Mouse (Mus musculus): ENCODE data around the gene Iqgap2. TPM values are rescaled to one million over a fixed set of nuclear protein-coding genes. Genes with fewer than 3 reads are reported as not detected.

Gene Iqgap2
- polyA plus RNA-seq, 1 experiment: 12.5 TPM

GRCm38 (mm10) chr13:95832712-95833111 lies 59.0 kb downstream of the Iqgap2 start:
- 76% methylated on average over 3 of the region's 3 CpGs for WGBS
- no peak for TF ChIP-seq POLR2A (IDR thresholded peaks at IDR 0.05; ENCODE audit: low read depth, low read length)
- TF ChIP-seq CTCF (conservative IDR thresholded peaks at IDR 0.05; ENCODE audit: insufficient read depth, insufficient read length, low read depth, low read length): no peak
- DNase-seq: no peak
- no peaks in the 10 kb centered on the region for H3K27me3 ChIP-seq (replicated peaks; ENCODE audit: control insufficient read depth, insufficient read depth, low read length)
- H3K4me3 ChIP-seq (ENCODE audit: insufficient read depth, low read depth, low read length): no peak overlapping the region
- H3K36me3 ChIP-seq (ENCODE audit: control insufficient read depth, insufficient read depth, low read length): no peaks in the 10 kb centered on the region
- H3K4me1 ChIP-seq (ENCODE audit: control insufficient read depth, insufficient read depth, low read length): peaks cover 9% of the 10 kb centered on the region
- no peak overlapping the region for H3K27ac ChIP-seq (ENCODE audit: insufficient read depth, low read depth, low read length)

GRCm38 (mm10) chr13:95831760-95832159 lies 60.0 kb downstream of the Iqgap2 start:
- no peak overlapping the region for H3K4me3 ChIP-seq (ENCODE audit: insufficient read depth, low read depth, low read length)
- TF ChIP-seq POLR2A (IDR thresholded peaks at IDR 0.05; ENCODE audit: low read depth, low read length): no peak
- no peak for TF ChIP-seq CTCF (conservative IDR thresholded peaks at IDR 0.05; ENCODE audit: insufficient read depth, insufficient read length, low read depth, low read length)
- H3K27ac ChIP-seq (ENCODE audit: insufficient read depth, low read depth, low read length): no peak overlapping the region
- H3K27me3 ChIP-seq (replicated peaks; ENCODE audit: control insufficient read depth, insufficient read depth, low read length): no peaks in the 10 kb centered on the region
- H3K4me1 ChIP-seq (ENCODE audit: control insufficient read depth, insufficient read depth, low read length): peaks cover 7% of the 10 kb centered on the region
- H3K36me3 ChIP-seq (ENCODE audit: control insufficient read depth, insufficient read depth, low read length): no peaks in the 10 kb centered on the region
- peak; percentile 26 for DNase-seq

- WGBS: 89% methylated on average over 7 of the region's 7 CpGs
- TF ChIP-seq POLR2A (IDR thresholded peaks at IDR 0.05; ENCODE audit: low read depth, low read length): no peak
- TF ChIP-seq CTCF (conservative IDR thresholded peaks at IDR 0.05; ENCODE audit: insufficient read depth, insufficient read length, low read depth, low read length): no peak
- no peak for DNase-seq
Observed at GRCm38 (mm10) chr13:95829431-95830171, 62.1 kb downstream of the Iqgap2 start.

DNA sequence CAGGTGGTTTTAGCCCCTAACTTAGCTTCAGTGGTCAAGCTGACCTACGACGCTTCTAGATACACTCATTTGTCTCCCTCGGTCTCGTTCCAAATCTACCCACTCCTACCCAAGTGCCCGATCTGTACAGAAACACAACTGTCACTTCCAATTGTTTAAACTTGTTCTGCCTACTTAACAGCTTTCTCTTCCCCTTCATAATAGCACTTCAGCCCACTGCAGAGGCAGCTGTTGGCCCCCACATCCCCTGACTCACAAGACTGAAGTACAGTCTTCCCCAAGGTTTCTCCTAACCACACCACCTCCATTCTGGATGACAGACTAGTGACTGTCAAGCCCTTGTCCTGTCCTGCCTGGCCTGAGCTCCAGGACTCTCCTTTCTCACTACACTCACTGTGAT lies 63.1 kb downstream of the Iqgap2 start:
- Histone ChIP-seq H3K36me3 (ENCODE audit: control insufficient read depth, insufficient read depth, low read length) (no peaks in the 10 kb centered on the region), H3K27me3 (replicated peaks; ENCODE audit: control insufficient read depth, insufficient read depth, low read length) (no peaks in the 10 kb centered on the region), H3K4me3 (ENCODE audit: insufficient read depth, low read depth, low read length) (no peak overlapping the region), H3K4me1 (ENCODE audit: control insufficient read depth, insufficient read depth, low read length) (peaks cover 7% of the 10 kb centered on the region; the same call in 1 of the 2 replicates), H3K27ac (ENCODE audit: insufficient read depth, low read depth, low read length) (no peak overlapping the region)
- TF ChIP-seq POLR2A (IDR thresholded peaks at IDR 0.05; ENCODE audit: low read depth, low read length) (no peak), CTCF (conservative IDR thresholded peaks at IDR 0.05; ENCODE audit: insufficient read depth, insufficient read length, low read depth, low read length) (no peak)
- DNase-seq: no peak
- 89% methylated on average over 5 of the region's 5 CpGs for WGBS

More at GRCm38 (mm10) chr13:95829431-95830171, 62.1 kb downstream of the Iqgap2 start:
- H3K4me3 ChIP-seq (ENCODE audit: insufficient read depth, low read depth, low read length): no peak overlapping the region
- no peak overlapping the region for H3K27ac ChIP-seq (ENCODE audit: insufficient read depth, low read depth, low read length)
- no peaks in the 10 kb centered on the region for H3K36me3 ChIP-seq (ENCODE audit: control insufficient read depth, insufficient read depth, low read length)
- H3K27me3 ChIP-seq (replicated peaks; ENCODE audit: control insufficient read depth, insufficient read depth, low read length): no peaks in the 10 kb centered on the region
- peaks cover 7% of the 10 kb centered on the region; the same call in 1 of the 2 replicates for H3K4me1 ChIP-seq (ENCODE audit: control insufficient read depth, insufficient read depth, low read length)

DNA sequence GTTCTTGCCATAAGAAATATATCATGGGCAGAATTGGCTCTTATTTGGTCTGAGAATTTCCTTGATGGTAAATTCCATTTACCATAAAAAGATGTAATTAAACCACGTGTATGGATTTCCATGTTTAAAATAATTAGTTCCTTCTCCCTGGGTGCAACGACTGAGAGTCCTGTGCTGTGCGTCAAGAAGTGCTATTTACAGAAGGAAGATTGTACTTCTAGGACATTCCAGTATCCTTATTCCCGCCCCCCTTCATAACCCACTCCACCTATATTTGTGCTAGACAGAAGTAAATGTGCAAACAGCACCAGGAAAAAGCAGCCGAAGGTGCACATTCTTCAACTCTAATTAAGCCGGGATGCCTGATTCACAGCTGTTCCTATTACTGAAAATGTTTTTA lies 65.5 kb downstream of the Iqgap2 start:
- H3K4me3 ChIP-seq (ENCODE audit: insufficient read depth, low read depth, low read length): no peak overlapping the region

DNA sequence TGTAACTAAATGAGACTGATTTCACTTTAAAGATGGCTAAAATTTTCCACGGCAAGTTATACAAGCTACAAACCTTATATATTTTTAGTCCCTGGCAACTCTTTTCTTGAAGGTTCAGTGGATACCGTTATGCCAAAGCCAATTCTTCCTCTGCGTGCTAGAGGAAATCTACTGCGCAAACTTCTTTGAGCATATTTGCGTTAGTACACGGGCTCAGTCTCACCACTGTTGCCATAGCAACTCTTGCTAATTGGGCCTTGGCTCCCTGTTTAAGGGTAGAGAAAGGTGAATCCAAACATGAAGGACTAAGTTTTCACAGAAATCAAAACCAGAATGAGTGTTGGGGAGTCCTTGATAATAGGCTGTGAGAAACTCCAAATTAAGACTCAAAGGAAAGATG lies 68.8 kb downstream of the Iqgap2 start:
- H3K27me3 ChIP-seq (replicated peaks; ENCODE audit: control insufficient read depth, insufficient read depth, low read length): no peaks in the 10 kb centered on the region
- DNase-seq: no peak
- WGBS: 90% methylated on average over 6 of the region's 6 CpGs
- no peak overlapping the region for H3K4me3 ChIP-seq (ENCODE audit: insufficient read depth, low read depth, low read length)
- H3K36me3 ChIP-seq (ENCODE audit: control insufficient read depth, insufficient read depth, low read length): no peaks in the 10 kb centered on the region
- TF ChIP-seq CTCF (conservative IDR thresholded peaks at IDR 0.05; ENCODE audit: insufficient read depth, insufficient read length, low read depth, low read length): no peak
- TF ChIP-seq POLR2A (IDR thresholded peaks at IDR 0.05; ENCODE audit: low read depth, low read length): no peak
- no peaks in the 10 kb centered on the region for H3K4me1 ChIP-seq (ENCODE audit: control insufficient read depth, insufficient read depth, low read length)
- no peak overlapping the region for H3K27ac ChIP-seq (ENCODE audit: insufficient read depth, low read depth, low read length)

More for the DNA sequence above, 65.5 kb downstream of the Iqgap2 start:
- TF ChIP-seq CTCF (conservative IDR thresholded peaks at IDR 0.05; ENCODE audit: insufficient read depth, insufficient read length, low read depth, low read length): no peak
- no peak for TF ChIP-seq POLR2A (IDR thresholded peaks at IDR 0.05; ENCODE audit: low read depth, low read length)
- WGBS: 61% methylated on average over 6 of the region's 6 CpGs
- Histone ChIP-seq H3K36me3 (ENCODE audit: control insufficient read depth, insufficient read depth, low read length) (no peaks in the 10 kb centered on the region), H3K27ac (ENCODE audit: insufficient read depth, low read depth, low read length) (no peak overlapping the region), H3K4me1 (ENCODE audit: control insufficient read depth, insufficient read depth, low read length) (no peaks in the 10 kb centered on the region), H3K27me3 (replicated peaks; ENCODE audit: control insufficient read depth, insufficient read depth, low read length) (no peaks in the 10 kb centered on the region)
- no peak for DNase-seq

DNA sequence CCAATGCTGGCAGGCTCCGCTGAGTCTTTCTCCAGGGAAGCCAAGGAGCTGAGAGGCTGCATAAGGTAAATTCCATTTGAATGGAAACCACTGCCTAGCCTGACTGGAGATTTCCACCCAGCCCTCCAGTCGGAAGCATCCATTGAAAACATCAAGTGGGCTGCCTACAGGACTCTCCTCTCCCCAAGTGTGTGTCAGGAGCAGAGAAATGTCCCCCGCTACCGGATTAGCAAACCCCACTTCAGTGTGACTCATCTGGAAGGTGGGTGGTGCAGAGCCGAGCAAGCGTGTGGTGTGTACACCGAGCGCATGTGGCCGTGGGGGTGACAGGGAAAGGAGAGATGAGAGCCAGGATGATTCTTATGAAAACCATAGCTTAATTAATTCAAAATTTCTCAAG lies 71.7 kb downstream of the Iqgap2 start:
- H3K4me3 ChIP-seq (ENCODE audit: insufficient read depth, low read depth, low read length): no peak overlapping the region
- TF ChIP-seq POLR2A (IDR thresholded peaks at IDR 0.05; ENCODE audit: low read depth, low read length): no peak
- TF ChIP-seq CTCF (conservative IDR thresholded peaks at IDR 0.05; ENCODE audit: insufficient read depth, insufficient read length, low read depth, low read length): no peak
- no peaks in the 10 kb centered on the region for H3K4me1 ChIP-seq (ENCODE audit: control insufficient read depth, insufficient read depth, low read length)
- H3K27me3 ChIP-seq (replicated peaks; ENCODE audit: control insufficient read depth, insufficient read depth, low read length): no peaks in the 10 kb centered on the region
- 93% methylated on average over 9 of the region's 9 CpGs for WGBS
- H3K27ac ChIP-seq (ENCODE audit: insufficient read depth, low read depth, low read length): no peak overlapping the region
- DNase-seq: no peak
- H3K36me3 ChIP-seq (ENCODE audit: control insufficient read depth, insufficient read depth, low read length): no peaks in the 10 kb centered on the region
